Mouse (Mus musculus) cortical plate, adult 2 months (tissue): ENCODE measurements at regions not wholly inside any gene's neighbourhood (a gene's known extent, or its start where the extent isn't known, plus 50 kb on each side); places are given as distances from the start of the nearest gene placed in this dataset.

Experiments used
- CTCF ChIP-seq: fragments of 200-500 bp; IDR thresholded peaks from 2 replicates; pipeline ENCODE4 v1.5.1; 2011; ENCODE audit warnings: mild to moderate bottlenecking, control low read depth, low read length; ENCODE audit not compliant: insufficient read depth; ENCODE audit errors: extremely low read depth
- POLR2A ChIP-seq: fragments of 200-500 bp; IDR thresholded peaks from 2 replicates; pipeline ENCODE4 v1.6.1; 2011; ENCODE audit warnings: mild to moderate bottlenecking, low read length, control low read depth; ENCODE audit not compliant: insufficient read depth; ENCODE audit errors: extremely low read depth

- no peak for TF ChIP-seq POLR2A
- TF ChIP-seq CTCF: no peak
Measured at GRCm38 (mm10) chr12:71522451-71522850, 212.8 kb downstream of the Dact1 start.
